Mouse (Mus musculus) midbrain, embryonic 12.5 days (tissue): ENCODE data around the gene Rnf135. TPM values are rescaled to one million over a fixed set of nuclear protein-coding genes. Genes with fewer than 3 reads are reported as not detected.

Source experiments
- ATAC-seq: fragments of 200-750 bp; cut with Nextera tagmentation; 2 replicates; pipeline ENCODE4 v1.8.0; 2017; ENCODE audit warnings: low read depth, moderate TSS enrichment, moderate library complexity; ENCODE audit not compliant: low FRiP score
- H3K27ac ChIP-seq: fragments of 300-500 bp; sonication (generic); replicated peaks from 2 replicates; pipeline ENCODE4 v1.5.1; 2016; ENCODE audit warnings: mild to moderate bottlenecking
- H3K27me3 ChIP-seq: fragments of 300-500 bp; sonication (generic); 2 replicates; pipeline ENCODE4 v1.6.1; 2016; ENCODE audit warnings: mild to moderate bottlenecking
- H3K36me3 ChIP-seq: fragments of 300-500 bp; sonication (generic); 2 replicates; pipeline ENCODE4 v1.6.1; 2016
- H3K4me1 ChIP-seq: fragments of 300-500 bp; sonication (generic); 2 replicates; pipeline ENCODE4 v1.6.1; 2016
- H3K4me2 ChIP-seq: fragments of 300-500 bp; sonication (generic); replicated peaks from 2 replicates; pipeline ENCODE4 v1.6.1; 2016; ENCODE audit warnings: mild to moderate bottlenecking, moderate library complexity
- H3K4me3 ChIP-seq: fragments of 300-500 bp; sonication (generic); 2 replicates; pipeline ENCODE4 v1.5.1; 2016; ENCODE audit warnings: mild to moderate bottlenecking
- H3K9ac ChIP-seq: fragments of 300-500 bp; sonication (generic); replicated peaks from 2 replicates; pipeline ENCODE4 v1.6.1; 2016; ENCODE audit warnings: mild to moderate bottlenecking, moderate library complexity
- H3K9me3 ChIP-seq: fragments of 300-500 bp; sonication (generic); 2 replicates; pipeline ENCODE4 v1.6.1; 2016; ENCODE audit warnings: mild to moderate bottlenecking
- WGBS: fragments of 180-500 bp; shearing (Covaris S2); methylation state at CpG from one replicate; pipeline ENCODE4 v1.1.7; 2016; 5-methylcytosine and 5-hydroxymethylcytosine counted together
- polyA plus RNA-seq: library from polyadenylated mRNA; unstranded; fragments of >200 nt; fragmentation: Nextera tagmentation; extraction: Ambion mirVana; gene quantifications from 2 replicates; pipeline ENCODE4 v1.2.1, GENCODE M21; 2016

The Rnf135 gene
- polyA plus RNA-seq, 1 experiment from 2014 or later: 4.5 TPM

DNA sequence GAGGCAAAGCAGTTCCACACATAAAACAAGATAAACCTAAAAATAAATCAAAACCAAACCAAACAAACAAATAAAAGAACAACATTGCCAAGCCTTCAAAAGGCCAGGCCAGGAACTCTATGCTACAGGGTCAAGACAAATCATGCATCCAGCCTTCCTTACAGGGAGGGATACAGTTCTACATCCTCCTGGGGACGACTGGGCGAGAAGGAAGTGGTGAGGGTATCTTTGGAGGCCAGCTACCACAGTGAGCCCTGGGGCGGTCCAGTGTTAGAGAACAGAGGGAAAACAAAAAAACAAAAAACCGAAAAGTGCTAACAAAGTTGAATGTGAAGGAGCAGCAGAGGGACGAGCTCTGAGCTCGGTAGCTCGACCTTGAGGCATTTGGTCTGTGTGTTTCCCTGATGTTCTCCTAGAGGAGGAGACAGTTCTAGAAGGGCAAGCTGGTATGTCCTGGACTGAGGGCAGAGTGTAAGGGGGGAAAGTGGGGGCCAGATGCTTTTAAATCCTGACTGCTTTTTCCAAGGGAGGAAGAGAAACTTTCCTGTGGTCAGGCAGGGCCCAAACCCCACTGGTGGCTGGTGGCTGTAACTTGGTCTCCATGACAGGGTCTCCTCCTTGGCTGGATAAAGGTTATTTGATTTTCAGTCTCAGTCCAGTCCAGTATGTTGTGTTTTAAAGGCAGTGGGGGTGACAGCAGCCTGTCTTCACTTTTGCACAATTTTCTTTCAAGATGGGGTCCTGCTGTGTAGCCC lies 20.1 kb upstream of the Rnf135 start:
- WGBS: 82% methylated on average over 7 of the region's 7 CpGs
- no peak overlapping the region for H3K4me3 ChIP-seq
- H3K27me3 ChIP-seq: no peaks in the 10 kb centered on the region
- ATAC-seq: no peak
- H3K4me2 ChIP-seq: no peak overlapping the region
- H3K9ac ChIP-seq: no peak overlapping the region
- no peaks in the 10 kb centered on the region for H3K4me1 ChIP-seq
- no peaks in the 10 kb centered on the region for H3K9me3 ChIP-seq
- H3K36me3 ChIP-seq: no peaks in the 10 kb centered on the region
- no peak overlapping the region for H3K27ac ChIP-seq

DNA sequence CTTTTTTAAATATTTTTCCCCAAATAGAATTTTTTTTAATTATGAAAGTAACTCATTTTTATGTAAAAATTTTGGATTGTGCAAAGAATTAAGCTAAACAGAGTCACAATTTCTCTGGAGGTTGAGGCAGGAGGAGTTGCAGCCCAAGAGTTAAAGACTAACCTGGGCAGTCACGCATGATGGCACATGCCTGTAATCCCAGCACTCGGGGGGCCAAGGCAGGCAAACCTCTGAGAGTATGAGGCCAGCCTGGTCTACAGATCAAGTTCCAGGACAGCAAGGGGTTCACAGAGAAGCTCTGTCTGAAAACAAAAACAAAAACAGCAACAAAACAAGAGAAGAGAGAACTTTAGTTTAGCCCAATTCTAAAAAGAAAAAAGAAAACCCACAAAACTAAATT lies 19.4 kb upstream of the Rnf135 start:
- WGBS: 37% methylated on average over 2 of the region's 2 CpGs
- H3K4me3 ChIP-seq: no peak overlapping the region

GRCm38 (mm10) chr11:80168121-80168520 lies 15.5 kb upstream of the Rnf135 start:
- Histone ChIP-seq H3K9ac (no peak overlapping the region), H3K4me1 (no peaks in the 10 kb centered on the region), H3K36me3 (no peaks in the 10 kb centered on the region), H3K9me3 (no peaks in the 10 kb centered on the region), H3K4me2 (no peak overlapping the region), H3K4me3 (no peak overlapping the region), H3K27me3 (no peaks in the 10 kb centered on the region), H3K27ac (no peak overlapping the region)
- WGBS: 92% methylated on average over 9 of the region's 9 CpGs
- ATAC-seq: no peak

More for the DNA sequence above, 19.4 kb upstream of the Rnf135 start:
- Histone ChIP-seq H3K9ac (no peak overlapping the region), H3K4me1 (no peaks in the 10 kb centered on the region), H3K27me3 (no peaks in the 10 kb centered on the region), H3K27ac (no peak overlapping the region), H3K36me3 (no peaks in the 10 kb centered on the region), H3K9me3 (no peaks in the 10 kb centered on the region), H3K4me2 (no peak overlapping the region)
- ATAC-seq: no peak

GRCm38 (mm10) chr11:80168611-80169249 lies 14.9 kb upstream of the Rnf135 start:
- ATAC-seq: no peak
- Histone ChIP-seq H3K9me3 (no peaks in the 10 kb centered on the region), H3K4me1 (no peaks in the 10 kb centered on the region), H3K27ac (no peak overlapping the region), H3K27me3 (no peaks in the 10 kb centered on the region), H3K9ac (no peak overlapping the region), H3K4me2 (no peak overlapping the region), H3K4me3 (no peak overlapping the region), H3K36me3 (no peaks in the 10 kb centered on the region)
- WGBS: 83% methylated on average over 4 of the region's 4 CpGs

DNA sequence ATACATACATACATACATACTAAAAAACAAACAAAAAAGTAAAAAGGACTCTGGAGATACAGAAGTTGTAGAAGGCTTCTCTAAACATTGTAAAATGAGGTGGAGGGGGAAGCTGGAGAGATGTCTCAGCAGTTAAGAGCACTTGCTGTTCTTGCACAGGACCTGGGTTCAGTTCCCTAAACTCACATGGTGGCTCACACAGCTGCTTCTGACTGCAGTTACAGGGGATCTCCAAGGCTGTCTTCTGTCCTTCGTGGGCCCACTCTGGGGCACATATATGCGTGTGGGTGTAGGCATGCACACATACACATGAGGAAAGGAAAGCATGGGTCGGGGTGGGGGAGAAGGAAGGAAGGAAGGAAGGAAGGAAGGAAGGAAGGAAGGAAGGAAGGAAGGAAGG lies 14.0 kb upstream of the Rnf135 start:
- Histone ChIP-seq H3K4me3 (no peak overlapping the region), H3K27me3 (no peaks in the 10 kb centered on the region), H3K4me2 (no peak overlapping the region), H3K36me3 (no peaks in the 10 kb centered on the region), H3K9ac (no peak overlapping the region), H3K4me1 (no peaks in the 10 kb centered on the region), H3K27ac (no peak overlapping the region), H3K9me3 (no peaks in the 10 kb centered on the region)
- WGBS: 92% methylated on average over 3 of the region's 3 CpGs
- ATAC-seq: no peak

- H3K36me3 ChIP-seq: no peaks in the 10 kb centered on the region
- H3K27ac ChIP-seq: no peak overlapping the region
- 77% methylated on average over 5 of the region's 5 CpGs for WGBS
- no peak overlapping the region for H3K4me3 ChIP-seq
- H3K27me3 ChIP-seq: no peaks in the 10 kb centered on the region
- H3K9me3 ChIP-seq: no peaks in the 10 kb centered on the region
- ATAC-seq: no peak
- H3K9ac ChIP-seq: no peak overlapping the region
- H3K4me2 ChIP-seq: no peak overlapping the region
- no peaks in the 10 kb centered on the region for H3K4me1 ChIP-seq
These were observed 13.3 kb upstream of the Rnf135 start for GRCm38 (mm10) chr11:80170351-80170750.

DNA sequence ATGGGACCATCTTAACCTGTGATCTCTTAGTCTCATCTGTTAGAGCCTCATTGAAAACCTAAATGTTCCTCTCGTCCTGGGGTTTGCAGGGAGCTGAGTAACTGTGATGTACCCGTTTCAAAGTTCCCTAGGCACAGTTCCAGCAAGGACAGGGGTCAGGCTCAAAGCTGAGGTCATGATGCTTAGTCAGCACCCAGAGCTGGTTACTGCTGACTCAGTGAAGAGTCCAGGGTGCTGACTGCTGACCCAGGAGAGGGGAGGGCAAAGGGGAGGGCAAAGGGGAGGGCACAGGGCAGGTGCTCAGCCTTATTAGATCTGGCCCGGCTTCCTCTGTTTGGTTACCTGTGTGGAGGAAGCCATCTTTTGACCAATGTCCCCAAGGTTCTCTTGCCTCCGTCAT lies 11.8 kb upstream of the Rnf135 start:
- Histone ChIP-seq H3K9me3 (no peaks in the 10 kb centered on the region), H3K4me1 (no peaks in the 10 kb centered on the region), H3K27me3 (no peaks in the 10 kb centered on the region), H3K36me3 (no peaks in the 10 kb centered on the region), H3K27ac (no peak overlapping the region), H3K4me3 (no peak overlapping the region), H3K4me2 (no peak overlapping the region), H3K9ac (no peak overlapping the region)
- ATAC-seq: no peak
- 74% methylated on average over 4 of the region's 4 CpGs for WGBS

DNA sequence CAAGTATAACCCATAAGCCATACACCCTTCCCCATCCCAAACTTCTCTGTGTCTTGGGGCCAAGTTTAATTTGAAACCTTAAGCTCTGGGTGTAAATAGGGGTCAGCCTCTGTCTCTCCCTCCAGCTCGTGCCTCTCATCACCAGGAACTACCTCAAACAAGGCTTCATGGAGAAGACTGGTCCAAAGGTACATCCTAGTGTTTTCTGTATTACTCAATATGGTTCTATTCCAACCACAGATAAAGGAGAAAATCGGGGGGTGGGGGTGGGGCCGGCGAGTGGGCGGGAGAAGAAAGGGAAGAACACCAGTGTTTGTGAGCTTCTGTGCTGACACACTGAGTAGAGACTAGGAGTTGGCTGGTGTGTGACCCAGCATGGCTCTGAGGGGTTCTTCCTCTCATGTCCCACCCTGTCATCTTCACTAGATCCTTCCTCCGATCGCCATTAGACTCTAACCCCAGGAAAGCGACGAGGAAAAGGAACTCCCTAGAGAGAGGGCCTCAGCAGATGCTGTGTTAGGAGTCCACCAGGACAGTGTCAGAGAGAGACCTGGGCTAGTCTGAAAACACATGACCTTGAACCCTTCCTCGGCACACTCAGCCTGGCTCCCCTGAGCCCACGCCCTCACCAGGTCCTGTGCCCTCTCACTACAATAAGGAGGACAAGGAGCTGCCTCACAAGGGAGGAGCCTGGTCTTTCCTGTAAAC lies 9.5 kb upstream of the Rnf135 start:
- Histone ChIP-seq H3K4me3 (no peak overlapping the region), H3K4me1 (no peaks in the 10 kb centered on the region), H3K27ac (no peak overlapping the region), H3K9me3 (no peaks in the 10 kb centered on the region), H3K4me2 (no peak overlapping the region), H3K9ac (no peak overlapping the region), H3K36me3 (no peaks in the 10 kb centered on the region), H3K27me3 (no peaks in the 10 kb centered on the region)
- WGBS: 89% methylated on average over 11 of the region's 11 CpGs
- no peak for ATAC-seq

GRCm38 (mm10) chr11:80176911-80177895 lies 6.4 kb upstream of the Rnf135 start:
- no peak overlapping the region for H3K9ac ChIP-seq
- no peak overlapping the region for H3K27ac ChIP-seq
- 0 out of 2 replicates have a peak, but pooled peaks cover 4% of the 10 kb centered on the region for H3K27me3 ChIP-seq
- no peaks in the 10 kb centered on the region for H3K4me1 ChIP-seq
- no peaks in the 10 kb centered on the region for H3K36me3 ChIP-seq
- H3K4me2 ChIP-seq: no peak overlapping the region
- no peak overlapping the region for H3K4me3 ChIP-seq
- ATAC-seq: no peak
- no peaks in the 10 kb centered on the region for H3K9me3 ChIP-seq
- 83% methylated on average over 11 of the region's 11 CpGs for WGBS

DNA sequence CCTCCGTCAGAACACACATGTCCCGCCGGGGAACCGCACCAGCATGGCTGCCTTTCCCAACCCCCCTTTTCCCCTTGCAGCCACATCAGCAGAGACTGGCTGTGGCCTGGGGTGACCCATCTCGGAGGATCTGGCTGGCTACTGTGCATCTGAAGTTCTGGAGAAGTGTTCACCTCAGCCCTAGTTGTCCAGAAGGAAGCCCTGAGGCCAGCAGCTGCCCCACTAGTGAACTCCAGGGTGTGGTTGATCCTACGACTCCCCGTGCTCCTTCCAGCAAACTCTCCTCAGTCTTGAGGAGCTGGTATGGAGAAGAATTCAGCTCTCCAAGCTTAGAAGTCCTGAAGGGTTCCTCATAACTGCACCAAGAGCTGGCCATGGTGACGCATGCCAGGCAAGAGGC lies 5.3 kb upstream of the Rnf135 start:
- no peak overlapping the region for H3K9ac ChIP-seq
- WGBS: 83% methylated on average over 8 of the region's 8 CpGs
- no peaks in the 10 kb centered on the region for H3K36me3 ChIP-seq
- H3K4me3 ChIP-seq: no peak overlapping the region
- no peak for ATAC-seq
- H3K4me1 ChIP-seq: no peaks in the 10 kb centered on the region
- H3K27me3 ChIP-seq: 0 out of 2 replicates have a peak, but pooled peaks cover 4% of the 10 kb centered on the region
- no peak overlapping the region for H3K27ac ChIP-seq
- H3K9me3 ChIP-seq: no peaks in the 10 kb centered on the region
- H3K4me2 ChIP-seq: no peak overlapping the region

DNA sequence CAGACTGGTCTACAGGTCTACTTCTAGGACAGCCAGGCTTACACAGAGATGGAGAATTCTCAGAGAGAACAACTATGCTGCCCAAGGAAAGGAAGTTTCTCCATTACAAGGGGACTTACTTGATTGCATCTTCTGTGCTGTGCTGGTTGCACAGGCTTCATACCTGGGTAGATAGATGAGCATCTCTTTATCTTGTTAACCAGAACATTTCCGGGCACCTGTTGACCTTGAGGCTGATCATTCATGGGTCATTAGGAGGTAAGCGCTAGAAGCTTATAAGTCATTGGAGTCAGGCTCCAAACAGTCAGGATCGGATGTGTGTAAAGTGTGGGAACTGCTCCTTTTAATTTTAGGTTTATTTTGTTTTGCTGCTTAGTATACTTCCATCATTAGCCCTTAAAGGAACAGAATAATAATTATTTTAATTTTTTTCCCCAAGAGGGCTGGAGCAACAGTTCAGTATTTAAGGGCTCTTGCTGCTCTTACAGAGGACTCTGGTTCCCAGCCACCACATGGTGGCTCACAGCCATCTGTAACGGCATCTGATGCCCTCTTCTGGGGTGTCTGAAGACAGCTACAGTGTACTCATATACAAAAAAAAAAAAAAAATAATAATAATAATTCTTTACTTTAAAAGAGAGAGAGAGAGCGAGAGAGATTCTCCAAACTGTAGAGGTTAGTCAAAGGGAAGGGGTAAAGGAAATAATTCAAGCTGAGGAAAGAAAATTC lies 2.5 kb upstream of the Rnf135 start:
- no peak overlapping the region for H3K9ac ChIP-seq
- WGBS: 81% methylated on average over 5 of the region's 5 CpGs
- no peak for ATAC-seq
- H3K27me3 ChIP-seq: 0 out of 2 replicates have a peak, but pooled peaks cover 4% of the 10 kb centered on the region
- no peak overlapping the region for H3K4me3 ChIP-seq
- no peak overlapping the region for H3K27ac ChIP-seq
- H3K4me2 ChIP-seq: no peak overlapping the region
- no peaks in the 10 kb centered on the region for H3K36me3 ChIP-seq
- no peaks in the 10 kb centered on the region for H3K9me3 ChIP-seq
- H3K4me1 ChIP-seq: 0 out of 2 replicates have a peak, but pooled peaks cover 6% of the 10 kb centered on the region
